Mouse (Mus musculus) limb, embryonic 11.5 days (tissue): Measurements from ENCODE around the gene Bap1. TPM values are rescaled to one million over a fixed set of nuclear protein-coding genes. Genes with fewer than 3 reads are reported as not detected.

ENCODE experiments used
- ATAC-seq: fragments of 200-750 bp; cut with Nextera tagmentation; 2 replicates; pipeline ENCODE4 v1.8.0; 2017; ENCODE audit warnings: low read depth; ENCODE audit not compliant: insufficient number of reproducible peaks, low FRiP score, low TSS enrichment
- DNase-seq: peaks from one replicate; pipeline ENCODE4 v3.0.0-alpha.2; 2015; ENCODE audit warnings: low spot score
- H3K27ac ChIP-seq: fragments of 300-500 bp; sonication (generic); replicated peaks from 2 replicates; pipeline ENCODE4 v1.5.1; 2014; ENCODE audit warnings: low read depth, mild to moderate bottlenecking, low read length
- H3K27me3 ChIP-seq: fragments of 300-500 bp; sonication (generic); 2 replicates; pipeline ENCODE4 v1.6.1; 2014; ENCODE audit warnings: mild to moderate bottlenecking, low read length, mixed read lengths; ENCODE audit not compliant: control insufficient read depth, insufficient read depth
- H3K36me3 ChIP-seq: fragments of 300-500 bp; sonication (generic); 2 replicates; pipeline ENCODE4 v1.6.1; 2014; ENCODE audit warnings: mild to moderate bottlenecking, low read length, moderate library complexity, mixed read lengths; ENCODE audit not compliant: control insufficient read depth, insufficient read depth
- H3K4me1 ChIP-seq: fragments of 300-500 bp; sonication (generic); 2 replicates; pipeline ENCODE4 v1.6.1; 2014; ENCODE audit warnings: low read length, mixed read lengths; ENCODE audit not compliant: control insufficient read depth, insufficient read depth
- H3K4me2 ChIP-seq: fragments of 300-500 bp; sonication (generic); 2 replicates; pipeline ENCODE4 v1.6.1; 2014; ENCODE audit warnings: low read depth, mild to moderate bottlenecking, moderate library complexity; ENCODE audit not compliant: severe bottlenecking
- H3K4me3 ChIP-seq: fragments of 300-500 bp; sonication (generic); 2 replicates; pipeline ENCODE4 v1.5.1; 2014; ENCODE audit warnings: low read depth, low read length
- H3K9ac ChIP-seq: fragments of 300-500 bp; sonication (generic); 2 replicates; pipeline ENCODE4 v1.6.1; 2014; ENCODE audit warnings: mild to moderate bottlenecking, low read length
- H3K9me3 ChIP-seq: fragments of 300-500 bp; sonication (generic); 2 replicates; pipeline ENCODE4 v1.6.1; 2016; ENCODE audit warnings: low read length; ENCODE audit not compliant: control insufficient read depth
- WGBS: fragments of 180-500 bp; shearing (Covaris S2); extraction: QIAGEN DNeasy Blood & Tissue Kit; methylation state at CpG from one replicate; pipeline ENCODE4 v1.1.7; 2014; 5-methylcytosine and 5-hydroxymethylcytosine counted together
- polyA plus RNA-seq: library from polyadenylated mRNA; unstranded; fragments of >200 nt; fragmentation: Nextera tagmentation; extraction: Ambion mirVana; gene quantifications from 2 replicates; pipeline ENCODE4 v1.2.1, GENCODE M21; 2014

The Bap1 gene
- polyA plus RNA-seq, 1 experiment from 2014 or later = 112 TPM

DNA sequence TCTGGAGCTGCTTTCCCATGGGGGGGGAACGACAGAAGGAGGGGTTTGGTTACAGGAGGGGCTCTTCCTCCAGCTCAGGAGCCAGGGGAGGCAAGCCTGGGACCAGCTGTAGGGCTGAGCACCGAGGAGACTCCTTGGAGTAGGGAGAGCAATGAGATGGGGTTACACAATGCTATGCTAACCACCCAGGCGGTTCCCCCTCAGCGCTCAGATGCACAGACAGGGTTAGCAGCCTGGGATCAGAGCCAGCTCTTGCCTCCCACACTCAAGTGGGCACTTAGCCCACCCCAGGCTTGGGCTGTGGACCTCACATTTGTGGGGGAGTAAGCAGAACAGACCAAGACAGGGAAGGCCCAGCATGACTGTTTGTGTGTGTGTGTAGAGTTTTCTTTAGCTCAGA lies 24.3 kb upstream of the Bap1 start:
- no peak for ATAC-seq

GRCm38 (mm10) chr14:31228234-31228633 lies 23.0 kb upstream of the Bap1 start:
- DNase-seq (no peak), ATAC-seq (no peak)
- 64% methylated on average over 6 of the region's 6 CpGs for WGBS
- Histone ChIP-seq H3K9me3 (no peaks in the 10 kb centered on the region), H3K4me3 (no peak overlapping the region), H3K9ac (no peak overlapping the region), H3K4me2 (no peak overlapping the region), H3K27me3 (no peaks in the 10 kb centered on the region), H3K27ac (no peak overlapping the region), H3K4me1 (no peaks in the 10 kb centered on the region), H3K36me3 (no peaks in the 10 kb centered on the region)

More for the DNA sequence above, 24.3 kb upstream of the Bap1 start:
- H3K4me1 ChIP-seq = no peaks in the 10 kb centered on the region
- no peak overlapping the region for H3K4me2 ChIP-seq
- DNase-seq = no peak
- H3K9ac ChIP-seq = no peak overlapping the region
- no peak overlapping the region for H3K27ac ChIP-seq
- 86% methylated on average over 4 of the region's 4 CpGs for WGBS
- no peak overlapping the region for H3K4me3 ChIP-seq
- H3K36me3 ChIP-seq = no peaks in the 10 kb centered on the region
- no peaks in the 10 kb centered on the region for H3K27me3 ChIP-seq
- no peaks in the 10 kb centered on the region for H3K9me3 ChIP-seq

- no peak for DNase-seq
- H3K27ac ChIP-seq = no peak overlapping the region
- no peaks in the 10 kb centered on the region for H3K36me3 ChIP-seq
- ATAC-seq = no peak
- H3K9ac ChIP-seq = no peak overlapping the region
- no peaks in the 10 kb centered on the region for H3K27me3 ChIP-seq
- H3K4me3 ChIP-seq = no peak overlapping the region
- no peaks in the 10 kb centered on the region for H3K4me1 ChIP-seq
- H3K4me2 ChIP-seq = no peak overlapping the region
- 68% methylated on average over 8 of the region's 8 CpGs for WGBS
- no peaks in the 10 kb centered on the region for H3K9me3 ChIP-seq
Measured at GRCm38 (mm10) chr14:31230442-31230841, 20.8 kb upstream of the Bap1 start.

GRCm38 (mm10) chr14:31232404-31233069 lies 18.7 kb upstream of the Bap1 start:
- Histone ChIP-seq H3K4me3 (no peak overlapping the region), H3K36me3 (no peaks in the 10 kb centered on the region), H3K4me2 (no peak overlapping the region), H3K4me1 (no peaks in the 10 kb centered on the region), H3K9ac (no peak overlapping the region), H3K27ac (no peak overlapping the region), H3K27me3 (no peaks in the 10 kb centered on the region), H3K9me3 (no peaks in the 10 kb centered on the region)
- WGBS = 89% methylated on average over 13 of the region's 13 CpGs
- DNase-seq (no peak), ATAC-seq (no peak)

GRCm38 (mm10) chr14:31233070-31233995 lies 17.9 kb upstream of the Bap1 start:
- H3K4me1 ChIP-seq = no peaks in the 10 kb centered on the region
- H3K9me3 ChIP-seq = no peaks in the 10 kb centered on the region

GRCm38 (mm10) chr14:31233996-31234591 lies 17.2 kb upstream of the Bap1 start:
- Histone ChIP-seq H3K36me3 (peaks cover 3% of the 10 kb centered on the region; the same call in 1 of the 2 replicates), H3K27me3 (no peaks in the 10 kb centered on the region), H3K4me2 (no peak overlapping the region), H3K27ac (no peak overlapping the region), H3K4me3 (no peak overlapping the region), H3K4me1 (no peaks in the 10 kb centered on the region), H3K9ac (0 out of 2 replicates have a peak overlapping the region, but pooled peaks have one; percentile 30), H3K9me3 (no peaks in the 10 kb centered on the region)
- 25% methylated on average over 11 of the region's 11 CpGs for WGBS
- ATAC-seq (no peak), DNase-seq (peak; percentile 87)

More at GRCm38 (mm10) chr14:31233070-31233995, 17.9 kb upstream of the Bap1 start:
- ATAC-seq (no peak), DNase-seq (no peak)
- Histone ChIP-seq H3K27me3 (no peaks in the 10 kb centered on the region), H3K27ac (peak overlapping the region; percentile 12; the same call in 1 of the 2 replicates), H3K4me3 (no peak overlapping the region), H3K36me3 (peaks cover 3% of the 10 kb centered on the region; the same call in 1 of the 2 replicates), H3K9ac (no peak overlapping the region), H3K4me2 (no peak overlapping the region)
- WGBS = 83% methylated on average over 14 of the region's 14 CpGs

DNA sequence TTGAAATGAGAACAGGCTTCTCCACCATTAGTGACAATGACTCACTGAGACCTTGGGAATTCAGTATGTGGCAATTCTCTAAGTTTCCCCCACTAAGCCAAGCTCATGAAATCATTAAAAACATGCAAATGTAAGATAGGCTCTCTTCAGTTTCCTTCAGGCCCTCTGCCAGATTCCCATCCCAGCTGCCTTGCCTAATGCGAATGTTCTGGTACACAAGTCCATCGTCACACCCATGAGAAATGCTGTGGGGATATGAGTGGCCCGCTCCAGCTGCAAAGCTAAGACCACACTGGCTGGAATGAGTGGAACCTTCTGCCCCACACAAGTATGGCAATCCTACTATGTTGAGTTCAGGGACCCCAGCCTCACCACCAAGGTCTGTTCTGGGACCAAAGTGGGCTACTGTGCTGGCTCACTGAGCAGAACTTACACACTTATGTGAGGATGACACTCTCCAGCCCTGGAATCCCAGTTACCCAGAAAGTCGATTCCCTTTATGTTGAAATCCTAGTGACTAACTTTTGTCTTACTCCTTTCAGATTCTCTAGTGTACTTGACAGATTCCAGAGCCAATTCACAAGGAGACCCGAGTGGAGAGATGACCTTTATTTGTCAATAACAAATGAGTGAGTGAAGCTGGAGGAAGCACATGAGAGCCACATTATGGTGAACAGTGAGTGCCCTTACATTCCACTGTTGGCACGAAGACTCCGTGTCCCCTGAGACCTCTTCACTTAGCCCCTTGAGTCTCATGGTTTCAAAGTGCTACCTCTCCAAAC lies 14.0 kb upstream of the Bap1 start:
- H3K9ac ChIP-seq = no peak overlapping the region
- H3K4me2 ChIP-seq = no peak overlapping the region
- H3K4me1 ChIP-seq = no peaks in the 10 kb centered on the region
- 82% methylated on average over 7 of the region's 7 CpGs for WGBS
- no peaks in the 10 kb centered on the region for H3K9me3 ChIP-seq
- peaks cover 3% of the 10 kb centered on the region; the same call in 1 of the 2 replicates for H3K36me3 ChIP-seq
- H3K27me3 ChIP-seq = no peaks in the 10 kb centered on the region
- no peak overlapping the region for H3K27ac ChIP-seq
- H3K4me3 ChIP-seq = no peak overlapping the region
- ATAC-seq = no peak
- no peak for DNase-seq

DNA sequence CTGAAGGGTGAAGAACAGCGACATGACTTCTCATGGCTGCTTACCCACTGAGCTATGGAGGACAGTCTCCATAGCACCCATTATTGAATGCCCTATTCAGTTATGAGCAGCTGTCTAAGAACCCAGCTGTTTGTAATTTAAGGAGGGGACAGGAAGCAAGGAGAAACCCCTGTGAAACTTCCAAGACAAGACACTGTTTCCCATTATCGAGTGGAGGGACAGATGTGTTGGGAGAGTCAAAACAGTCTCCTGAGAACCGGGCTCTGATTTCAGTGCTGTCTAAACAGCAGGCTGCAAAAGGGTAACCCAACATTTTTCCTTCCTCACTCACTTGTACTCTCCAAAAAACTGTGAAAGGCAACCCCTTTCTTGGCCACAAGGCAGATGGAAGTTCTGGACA lies 10.7 kb upstream of the Bap1 start:
- no peak overlapping the region for H3K9ac ChIP-seq
- DNase-seq = no peak
- no peaks in the 10 kb centered on the region for H3K4me1 ChIP-seq
- no peak overlapping the region for H3K4me3 ChIP-seq
- H3K4me2 ChIP-seq = no peak overlapping the region
- 52% methylated on average over 3 of the region's 3 CpGs for WGBS
- no peak overlapping the region for H3K27ac ChIP-seq
- H3K9me3 ChIP-seq = no peaks in the 10 kb centered on the region
- no peak for ATAC-seq
- peaks cover 3% of the 10 kb centered on the region; the same call in 1 of the 2 replicates for H3K36me3 ChIP-seq
- H3K27me3 ChIP-seq = no peaks in the 10 kb centered on the region
